Mouse (Mus musculus): ENCODE measurements around the gene Ppp1r3e. TPM values are rescaled to one million over a fixed set of nuclear protein-coding genes. Genes with fewer than 3 reads are reported as not detected.

Ppp1r3e gene
- total RNA-seq, 2 experiments from 2014 or later: 4.2 to 6.8 TPM

Other genes with a start within 250 kb of the Ppp1r3e start
- not detected for gene Gm17606, start 236.6 kb downstream of the Ppp1r3e start, total RNA-seq (2021)
- 1 to 10 TPM in 1 of 2 experiments, under 1 TPM in 1; 0.96 to 1.8 TPM for gene Cdh24, start 236.2 kb downstream of the Ppp1r3e start, total RNA-seq (2021)
- gene 1700123O20Rik, start 191.3 kb downstream of the Ppp1r3e start, total RNA-seq (2021): 10 to 100 TPM; 16.2 to 16.9 TPM
- 100 to 1,000 TPM in 1 of 2 experiments, 10 to 100 TPM in 1; 90.7 to 110 TPM for gene Acin1, start 190.6 kb downstream of the Ppp1r3e start, total RNA-seq (2021)
- gene Gm29776, start 178.7 kb downstream of the Ppp1r3e start, total RNA-seq (2021): not detected
- gene Cebpe, start 165.4 kb downstream of the Ppp1r3e start, total RNA-seq (2021): under 1 TPM in 1 of 2 experiments, not detected in 1; 0.50 TPM
- gene Slc7a8, start 95.6 kb downstream of the Ppp1r3e start, total RNA-seq (2021): 1 to 10 TPM; 5.7 to 7.5 TPM
- gene Rnf212b, start 63.4 kb downstream of the Ppp1r3e start, total RNA-seq (2021): not detected
- 1 to 10 TPM; 6.8 to 8.4 TPM for gene Homez, start 6.6 kb downstream of the Ppp1r3e start, total RNA-seq (2021)
- gene Bcl2l2, start 5.8 kb upstream of the Ppp1r3e start, total RNA-seq (2021): 10 to 100 TPM; 28.2 to 29.3 TPM
- 1 to 10 TPM in 1 of 2 experiments, under 1 TPM in 1; 0.94 to 5.0 TPM for gene Gm20521, start 5.9 kb upstream of the Ppp1r3e start, total RNA-seq (2021)
- gene Pabpn1, start 14.9 kb upstream of the Ppp1r3e start, total RNA-seq (2021): 10 to 100 TPM; 80.2 to 99.9 TPM
- 10 to 100 TPM; 11.8 to 13.9 TPM for gene Slc22a17, start 35.6 kb upstream of the Ppp1r3e start, total RNA-seq (2021)
- gene Efs, start 48.6 kb upstream of the Ppp1r3e start, total RNA-seq (2021): 10 to 100 TPM; 12.6 to 16.0 TPM
- not detected for gene Il25, start 55.1 kb upstream of the Ppp1r3e start, total RNA-seq (2021)
- gene Cmtm5, start 58.7 kb upstream of the Ppp1r3e start, total RNA-seq (2021): 1 to 10 TPM; 1.6 to 3.3 TPM
- 100 to 1,000 TPM in 1 of 2 experiments, 10 to 100 TPM in 1; 90.4 to 107 TPM for gene Myh6, start 89.4 kb upstream of the Ppp1r3e start, total RNA-seq (2021)
- gene Gm17428, start 99.4 kb upstream of the Ppp1r3e start, total RNA-seq (2021): not detected
- gene Myh7, start 117.1 kb upstream of the Ppp1r3e start, total RNA-seq (2021): 100 to 1,000 TPM; 393 to 495 TPM
- gene Ngdn, start 137.9 kb upstream of the Ppp1r3e start, total RNA-seq (2021): 10 to 100 TPM; 22.4 to 24.1 TPM
- 1 to 10 TPM; 1.8 to 3.0 TPM for gene Zfhx2, start 214.8 kb upstream of the Ppp1r3e start, total RNA-seq (2021)
- gene Thtpa, start 217.2 kb upstream of the Ppp1r3e start, total RNA-seq (2021): 10 to 100 TPM; 12.8 to 13.9 TPM
- 1 to 10 TPM; 4.6 to 5.0 TPM for gene Ap1g2, start 229.0 kb upstream of the Ppp1r3e start, total RNA-seq (2021)
- 1 to 10 TPM; 1.5 to 1.6 TPM for gene Jph4, start 239.4 kb upstream of the Ppp1r3e start, total RNA-seq (2021)